Mouse (Mus musculus) c-Kit-positive CD71-positive TER-119-positive erythroid progenitor cells, embryonic 14.5 days (primary cell): ENCODE measurements around the gene Sema4g.

ENCODE experiments used
- DNase-seq: peaks from one replicate; pipeline ENCODE4 v3.0.0-alpha.2; 2013; ENCODE audit warnings: low spot score

Sema4g gene

GRCm38 (mm10) chr19:45048644-45049365, 59.9 kb downstream of the Sema4g start:
- DNase-seq, result no peak

GRCm38 (mm10) chr19:45049523-45049922, 60.6 kb downstream of the Sema4g start:
- DNase-seq, result no peak
